Mouse (Mus musculus) myocyte (in vitro differentiated cells): ENCODE measurements at regions not wholly inside any gene's neighbourhood (a gene's known extent, or its start where the extent isn't known, plus 50 kb on each side); places are given as distances from the start of the nearest gene placed in this dataset.

Experiments
- CEBPB ChIP-seq: IDR thresholded peaks from 2 replicates; pipeline ENCODE4 v1.6.1; 2011; ENCODE audit warnings: mild to moderate bottlenecking, moderate library complexity; ENCODE audit not compliant: poor library complexity, insufficient read depth, severe bottlenecking
- POLR2A ChIP-seq: IDR thresholded peaks from one replicate; pipeline ENCODE4 v1.6.1; 2011; ENCODE audit warnings: low read depth, mild to moderate bottlenecking, control low read depth, moderate library complexity; ENCODE audit not compliant: insufficient read length
- USF1 ChIP-seq: IDR thresholded peaks from one replicate; pipeline ENCODE4 v1.6.1; 2011; ENCODE audit warnings: low read depth, mild to moderate bottlenecking, control low read depth, moderate library complexity

- TF ChIP-seq USF1 (no peak), POLR2A (no peak), CEBPB (no peak)
Observed at GRCm38 (mm10) chr17:64550034-64550433, 50.5 kb upstream of the Man2a1 start.
